Mouse (Mus musculus) MN1 (cell line): ENCODE data around the gene Vdr.

Experiments
- DNase-seq: peaks from one replicate; pipeline ENCODE4 v3.0.0-alpha.2; 2016; ENCODE audit warnings: low spot score

Vdr gene

DNA sequence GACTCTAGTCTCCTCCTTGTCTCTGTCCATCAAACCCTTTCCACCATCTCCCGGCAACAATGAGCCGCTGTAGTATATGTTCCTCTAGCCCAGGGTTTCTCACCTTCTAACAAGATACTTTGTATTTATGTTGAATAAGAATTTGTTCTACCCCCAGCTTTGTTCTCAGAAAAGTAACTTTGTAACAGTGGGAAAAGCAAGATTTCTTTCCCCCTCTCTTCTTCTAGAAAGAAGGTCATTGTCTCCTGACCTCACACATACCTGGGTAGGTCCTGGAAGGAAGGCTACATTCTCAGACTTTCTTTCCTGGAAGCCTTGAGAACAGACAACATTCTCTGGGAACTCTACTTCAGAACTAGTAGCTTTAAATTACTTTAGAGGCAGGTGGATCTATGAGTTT is at the start of gene Vdr:
Vdr (minus strand) TSS at position 101 of the 400 bp plus-strand sequence.
- no peak for DNase-seq

DNA sequence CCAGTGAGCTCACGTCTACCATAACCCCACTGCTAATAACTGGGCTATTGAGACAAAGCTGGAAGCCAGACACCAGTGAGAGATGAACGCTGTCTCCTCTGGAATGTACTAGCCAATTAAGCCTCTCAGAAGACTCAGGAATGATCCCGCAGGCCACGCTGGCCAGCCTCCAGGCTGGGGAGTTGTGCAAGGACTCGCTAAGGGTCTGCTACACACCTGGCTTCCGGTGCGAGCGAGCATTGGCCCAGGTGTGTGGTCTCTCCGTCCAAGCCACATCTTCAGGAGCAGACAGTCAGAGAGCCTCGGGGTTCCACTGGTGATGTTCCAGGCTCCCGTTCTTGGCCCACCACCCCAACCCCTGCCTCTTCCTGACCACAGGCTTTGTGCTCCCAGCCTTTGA is 46.0 kb upstream of the Vdr start:
- no peak for DNase-seq

DNA sequence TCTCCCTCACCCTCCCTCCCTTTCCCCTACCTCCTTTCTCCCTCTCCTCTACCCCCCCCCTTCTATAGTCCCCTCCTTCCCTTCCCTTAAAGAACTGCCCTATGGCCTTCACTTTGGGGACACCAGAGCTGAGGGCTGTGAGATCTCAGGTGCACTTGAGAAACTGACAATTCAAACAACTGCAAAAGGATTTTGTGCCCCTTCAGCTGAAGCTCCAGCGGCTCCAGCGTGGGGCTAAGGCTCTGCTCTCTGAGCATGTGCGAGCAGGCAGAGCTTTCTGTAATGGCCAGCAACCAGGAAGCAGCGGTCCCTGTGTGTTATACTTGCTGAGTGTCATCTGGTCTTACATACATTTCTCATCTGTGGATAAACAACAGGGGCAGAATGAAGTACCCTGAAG is 45.3 kb upstream of the Vdr start:
- no peak for DNase-seq

DNA sequence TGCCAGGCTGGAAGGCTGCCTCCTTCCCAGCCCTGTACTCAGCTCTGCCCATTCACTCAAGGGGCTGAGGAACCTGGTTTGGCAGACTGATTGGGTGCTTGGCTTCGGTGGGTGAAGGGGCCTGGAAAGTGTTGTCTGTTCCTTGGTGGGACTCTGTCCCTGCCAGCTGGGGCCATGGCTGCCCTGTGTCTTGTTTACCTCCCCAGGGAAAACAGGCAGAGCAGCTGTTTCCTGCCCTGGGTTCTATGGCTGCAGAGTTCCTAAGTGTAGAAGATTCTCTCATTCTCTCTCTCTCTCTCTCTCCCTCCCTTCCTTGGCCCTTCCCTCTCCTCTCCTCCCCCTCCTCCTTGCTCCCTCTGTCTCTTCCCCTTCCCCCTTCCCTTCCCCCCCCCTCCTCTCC is 44.9 kb upstream of the Vdr start:
- DNase-seq, result peak; percentile 22

DNA sequence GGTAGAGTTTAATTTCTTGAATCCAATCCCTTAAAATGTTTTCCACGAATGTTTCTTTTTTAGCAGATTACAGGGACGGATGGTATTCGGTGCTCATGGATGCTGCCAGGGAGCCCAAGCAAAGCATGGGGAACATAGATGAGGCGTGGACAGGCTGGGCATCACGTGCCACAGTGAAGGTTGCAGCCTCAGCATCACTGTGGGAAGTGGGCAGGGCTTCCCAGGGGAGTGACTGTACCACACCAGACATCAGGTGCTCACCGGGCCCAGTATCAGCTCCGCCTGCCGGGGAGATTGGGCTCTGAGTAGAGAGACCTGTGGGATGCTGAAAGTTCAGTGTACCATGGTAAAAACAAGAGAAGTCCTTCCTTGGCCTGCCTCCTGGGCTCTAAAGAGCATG is 44.2 kb upstream of the Vdr start:
- DNase-seq, result no peak

DNA sequence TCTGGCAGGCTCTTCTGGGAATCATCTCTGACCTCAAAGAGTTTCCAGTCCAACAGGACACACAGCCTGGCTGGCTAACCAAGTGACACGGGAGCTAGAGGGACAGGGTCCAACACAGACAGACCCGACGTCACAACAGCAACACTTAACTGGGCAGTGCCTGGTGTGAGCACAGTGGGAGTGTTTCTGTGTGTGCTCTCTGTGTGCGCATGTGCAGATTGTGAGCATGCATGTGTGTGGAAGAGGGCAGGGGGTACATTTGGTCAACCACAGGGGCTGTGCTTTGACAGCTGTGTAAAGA is 42.4 kb upstream of the Vdr start:
- peak; percentile 31 for DNase-seq

DNA sequence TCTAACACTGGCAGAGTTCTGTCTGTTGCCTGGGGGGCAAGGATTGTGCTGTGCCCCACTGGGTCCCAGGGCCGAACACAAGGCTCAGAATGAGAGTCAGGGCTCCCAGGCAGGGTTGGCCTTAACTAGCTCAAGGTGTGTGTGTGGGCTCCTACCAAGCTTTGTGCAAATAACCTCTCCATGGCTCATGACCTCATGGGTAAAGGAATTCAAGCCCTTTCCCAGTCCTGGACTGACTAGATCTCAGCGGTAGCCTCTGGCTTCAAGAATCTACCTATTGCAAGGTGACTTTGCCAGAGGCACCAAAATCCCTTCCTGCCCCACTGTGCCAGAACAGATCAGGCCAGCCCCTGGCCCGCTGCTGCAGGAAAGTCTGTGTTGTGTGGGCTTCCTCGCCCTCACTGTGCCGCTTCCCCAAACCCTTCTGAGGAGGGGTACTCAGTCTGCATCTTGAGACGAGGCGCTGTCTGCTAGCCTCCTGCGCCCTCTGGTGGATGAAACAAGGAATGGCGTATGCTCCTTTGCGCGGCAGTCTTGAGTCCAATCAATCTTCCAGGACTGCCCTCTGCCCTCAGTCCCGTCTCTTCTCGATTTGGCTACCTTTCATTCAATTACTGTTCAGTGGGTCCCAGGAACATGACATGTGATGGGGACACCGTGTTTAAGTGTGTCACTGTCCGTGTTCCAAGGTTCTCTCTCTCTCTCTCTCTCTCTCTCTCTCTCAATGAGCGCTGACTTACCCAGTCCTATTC is 41.9 kb upstream of the Vdr start:
- DNase-seq, result peak; percentile 87

DNA sequence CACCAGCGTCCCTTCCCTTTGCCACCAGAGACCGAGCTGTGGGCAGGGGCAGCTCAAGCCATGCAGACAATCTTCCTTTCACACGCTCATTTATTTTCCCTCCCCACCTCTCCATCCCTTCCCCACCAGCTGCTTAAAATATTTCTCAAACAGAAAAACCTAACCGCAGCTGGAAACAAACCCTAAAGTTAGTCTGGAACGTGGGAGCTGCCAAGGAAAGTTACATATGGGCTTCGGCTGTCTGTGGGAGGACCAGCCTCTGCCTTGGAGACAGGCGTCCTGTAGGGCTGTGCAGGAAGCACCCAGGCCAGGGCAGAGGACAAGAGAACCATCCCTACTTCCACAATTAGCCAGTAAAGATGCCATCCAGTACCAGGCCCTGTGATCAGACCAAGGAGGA is 39.8 kb upstream of the Vdr start:
- DNase-seq, result no peak

DNA sequence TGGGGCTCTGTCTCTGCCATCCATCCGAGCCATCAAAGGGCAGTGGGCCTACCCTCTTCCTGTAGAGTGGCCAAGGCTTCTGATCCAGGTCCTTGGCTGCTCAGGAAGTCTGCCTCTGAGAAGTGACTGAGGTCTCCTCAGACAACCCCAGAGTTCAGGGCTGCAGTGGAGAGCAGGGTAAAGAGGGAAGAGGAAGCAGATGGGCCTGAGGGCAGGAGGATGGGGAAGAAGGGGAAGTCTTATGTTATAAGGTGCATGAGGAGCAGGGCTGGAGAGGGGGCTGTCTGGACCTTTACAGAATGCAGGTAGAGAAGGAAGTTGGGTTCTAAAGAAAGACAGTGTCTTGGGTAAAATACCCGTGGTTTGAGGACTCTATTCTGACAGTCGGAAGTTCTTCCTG is 39.3 kb upstream of the Vdr start:
- no peak for DNase-seq

DNA sequence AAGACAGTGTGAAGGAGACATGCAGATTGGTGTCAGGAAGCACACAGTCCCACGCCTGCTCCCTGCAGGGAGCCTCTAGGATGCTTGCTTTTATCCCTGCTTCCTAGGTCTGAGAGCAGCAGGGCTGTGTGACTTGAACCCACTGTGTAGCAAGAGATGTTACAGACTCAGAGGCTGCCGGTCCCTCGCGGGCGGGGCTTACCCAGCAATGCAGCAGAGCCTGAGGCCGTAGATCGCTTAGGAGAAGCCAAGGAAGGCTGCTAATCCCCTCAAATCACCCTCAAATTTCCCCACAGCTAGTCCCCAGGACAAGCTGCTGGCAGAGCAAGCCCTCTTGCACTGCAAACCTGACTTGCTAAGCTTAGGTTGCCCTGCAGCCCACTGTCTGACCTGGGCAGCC is 38.3 kb upstream of the Vdr start:
- no peak for DNase-seq

DNA sequence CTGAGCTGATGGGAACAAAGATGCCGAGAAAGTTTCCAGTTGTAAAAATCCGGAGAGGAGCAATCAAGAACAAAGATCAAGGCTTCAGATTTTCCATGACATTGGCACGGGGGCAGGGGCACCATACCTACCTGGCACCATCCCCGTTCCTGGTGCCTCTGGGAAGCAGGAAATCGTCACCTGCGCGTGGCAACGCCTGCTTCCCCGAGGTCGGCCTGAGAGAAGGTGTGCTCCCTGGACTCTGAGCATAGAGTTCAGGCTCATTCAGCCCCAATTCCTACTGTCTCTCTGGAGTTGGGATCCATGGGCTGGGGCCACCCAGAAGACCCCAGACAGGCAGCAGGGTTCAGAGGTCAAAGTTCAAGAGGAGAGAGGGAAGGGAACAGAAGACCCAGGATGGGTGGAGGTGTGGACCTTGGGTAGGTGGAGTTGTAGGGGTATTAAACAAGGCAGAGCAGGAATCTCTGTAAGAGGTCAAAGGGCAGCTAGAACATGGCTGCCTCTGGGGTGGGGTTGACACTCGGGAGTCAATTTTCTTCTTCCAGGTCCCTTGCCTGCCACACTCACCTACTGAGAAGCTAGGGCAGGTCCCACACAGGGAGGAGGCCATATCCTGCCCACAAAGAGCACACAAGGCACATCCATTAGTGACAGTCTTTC is 35.4 kb upstream of the Vdr start:
- no peak for DNase-seq

DNA sequence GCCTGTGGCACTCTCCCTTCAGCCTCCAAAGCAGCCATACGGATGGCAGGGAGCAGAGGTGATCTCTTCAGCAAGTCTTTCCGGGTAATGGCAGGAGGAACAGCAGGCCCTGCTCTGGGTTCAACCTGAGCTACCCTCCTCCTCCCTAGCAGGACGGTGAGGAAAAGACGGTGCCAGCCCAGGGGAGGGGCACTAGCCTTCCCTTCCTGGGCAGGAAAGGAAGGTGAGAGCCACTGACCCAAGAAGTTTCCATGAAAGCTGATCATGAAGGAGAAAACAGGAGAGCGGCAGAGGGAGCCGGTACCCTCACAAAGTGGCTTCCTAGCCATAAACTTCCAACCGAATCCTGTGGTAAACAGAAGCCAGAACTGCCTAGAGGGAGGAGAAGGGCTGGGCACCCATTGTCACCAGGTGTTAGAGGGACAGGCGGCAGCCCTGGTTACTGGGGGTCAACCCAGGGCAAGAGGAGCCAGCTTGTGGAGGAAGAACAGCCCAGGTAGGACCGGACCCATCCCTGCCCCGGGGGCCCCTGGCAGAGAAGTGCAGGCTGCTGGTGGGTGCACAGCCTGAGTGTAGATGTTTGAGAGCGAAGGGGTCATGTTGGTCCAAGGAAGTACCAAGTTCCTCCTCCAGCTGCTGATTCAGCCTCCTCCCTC is 34.6 kb upstream of the Vdr start:
- no peak for DNase-seq

DNA sequence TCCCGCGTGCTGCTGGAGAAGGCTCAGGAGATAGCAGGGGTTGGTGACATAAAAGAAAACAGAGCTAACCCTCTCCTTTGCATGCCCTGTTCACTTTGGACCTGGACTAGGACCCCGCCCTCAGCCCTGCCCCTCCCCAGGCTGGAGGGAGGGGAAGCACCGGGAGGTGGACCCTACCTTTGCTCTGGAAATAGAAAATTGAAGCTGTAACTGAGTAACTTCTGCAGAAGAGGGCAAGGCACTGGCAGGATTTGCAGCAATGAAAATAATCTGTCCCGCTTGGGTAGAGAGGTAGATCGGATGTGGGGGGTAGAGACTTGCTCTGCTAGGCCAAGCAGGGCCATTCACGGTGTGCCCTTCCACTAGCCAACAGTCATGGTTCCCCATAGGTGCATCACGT is 32.9 kb upstream of the Vdr start:
- DNase-seq, result no peak

DNA sequence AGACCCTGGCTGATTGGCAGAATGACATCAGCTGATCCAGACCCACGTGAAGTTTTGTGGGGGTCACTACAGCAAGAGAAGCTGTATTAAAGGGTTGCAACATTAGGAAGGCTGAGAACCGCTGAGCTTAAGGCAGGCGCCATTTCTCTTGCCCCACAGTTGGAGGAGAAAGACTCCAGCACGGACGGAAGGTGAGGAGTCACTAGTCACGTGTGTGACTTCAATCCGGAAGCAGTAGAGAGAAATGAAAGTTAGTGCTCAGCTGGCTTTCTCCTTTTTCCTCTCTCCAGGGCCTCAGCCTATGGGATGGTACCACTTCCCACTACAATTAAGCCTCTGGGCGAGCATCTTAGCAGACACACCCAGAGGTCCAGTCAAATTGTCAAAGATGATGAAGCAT is 32.1 kb upstream of the Vdr start:
- DNase-seq, result no peak

DNA sequence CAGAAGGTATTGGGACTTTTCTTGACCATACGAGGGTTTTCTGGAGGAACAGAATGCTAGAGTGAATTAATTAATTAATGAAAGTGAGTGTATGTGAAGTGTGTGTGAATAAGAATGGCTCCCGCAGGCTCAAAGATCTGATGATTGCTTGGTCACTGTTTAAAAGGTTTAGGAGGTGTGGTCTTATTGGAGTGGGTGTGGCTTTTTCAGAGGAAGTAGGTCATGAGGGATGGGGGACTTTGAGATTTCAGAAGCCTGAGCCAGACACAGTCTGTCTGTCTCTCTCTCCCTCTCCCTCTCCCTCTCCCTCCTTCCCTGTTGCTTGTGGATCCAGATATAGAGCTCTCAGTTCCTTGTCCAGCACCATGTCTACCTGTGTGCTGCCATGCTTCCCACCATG is 30.9 kb upstream of the Vdr start:
- no peak for DNase-seq

DNA sequence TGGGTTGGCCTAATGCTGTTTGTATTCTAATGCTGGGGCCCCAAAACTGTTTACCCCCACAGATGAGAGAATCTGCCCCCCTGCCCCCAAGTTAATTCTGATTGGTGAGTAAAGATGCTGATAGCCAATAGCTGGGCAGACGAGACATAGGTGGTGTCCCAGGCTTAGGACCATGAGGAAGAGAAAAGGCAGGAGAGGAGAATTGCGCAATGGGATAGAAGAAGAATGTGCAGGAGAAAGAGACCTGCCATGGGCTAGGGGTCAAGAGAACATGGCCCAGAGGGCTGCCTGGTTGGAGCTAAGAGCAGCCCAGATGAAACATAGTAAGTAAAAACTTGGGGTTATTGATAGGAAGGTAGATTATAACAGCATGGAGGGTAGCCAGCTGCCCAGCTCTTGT is 29.7 kb upstream of the Vdr start:
- no peak for DNase-seq

DNA sequence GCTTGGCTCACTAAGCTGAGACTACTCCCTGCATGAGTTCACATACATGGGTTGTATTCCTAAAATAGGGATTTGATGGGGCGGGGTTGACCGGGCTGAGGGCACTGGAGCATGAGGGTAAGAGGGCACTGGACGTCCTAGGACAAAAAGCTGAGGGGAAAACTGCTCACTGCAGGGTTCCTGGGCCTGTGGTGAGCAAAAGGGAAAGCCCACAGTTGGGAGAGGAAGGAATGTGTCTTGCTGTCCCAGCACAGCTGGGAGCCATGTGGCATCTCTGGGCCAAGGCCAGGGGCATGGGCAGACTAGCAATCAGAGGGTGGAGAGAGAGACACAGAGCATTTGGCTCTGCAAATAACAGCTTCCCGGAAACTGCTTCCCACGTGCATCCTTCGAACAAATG is 28.1 kb upstream of the Vdr start:
- DNase-seq, result peak; percentile 59

DNA sequence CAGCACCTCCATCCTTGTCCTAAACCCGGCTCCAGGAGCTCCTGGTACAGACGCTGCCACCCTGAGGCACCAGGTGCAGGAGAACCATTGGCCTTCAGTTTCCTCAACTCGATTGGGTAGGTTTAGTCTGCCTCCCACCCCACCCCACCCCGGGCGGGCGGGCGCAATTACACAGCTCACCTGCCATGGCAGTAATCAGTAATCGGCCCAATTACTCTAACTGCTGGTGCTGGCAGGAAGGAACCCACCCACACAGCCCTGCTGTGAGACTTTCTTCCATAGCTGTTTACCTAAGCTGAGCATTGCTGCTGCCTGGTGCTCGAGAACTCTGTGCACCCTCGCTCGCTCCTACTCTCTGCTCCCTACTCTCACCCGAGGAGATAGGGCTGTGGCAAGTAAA is 22.0 kb upstream of the Vdr start:
- DNase-seq, result no peak

DNA sequence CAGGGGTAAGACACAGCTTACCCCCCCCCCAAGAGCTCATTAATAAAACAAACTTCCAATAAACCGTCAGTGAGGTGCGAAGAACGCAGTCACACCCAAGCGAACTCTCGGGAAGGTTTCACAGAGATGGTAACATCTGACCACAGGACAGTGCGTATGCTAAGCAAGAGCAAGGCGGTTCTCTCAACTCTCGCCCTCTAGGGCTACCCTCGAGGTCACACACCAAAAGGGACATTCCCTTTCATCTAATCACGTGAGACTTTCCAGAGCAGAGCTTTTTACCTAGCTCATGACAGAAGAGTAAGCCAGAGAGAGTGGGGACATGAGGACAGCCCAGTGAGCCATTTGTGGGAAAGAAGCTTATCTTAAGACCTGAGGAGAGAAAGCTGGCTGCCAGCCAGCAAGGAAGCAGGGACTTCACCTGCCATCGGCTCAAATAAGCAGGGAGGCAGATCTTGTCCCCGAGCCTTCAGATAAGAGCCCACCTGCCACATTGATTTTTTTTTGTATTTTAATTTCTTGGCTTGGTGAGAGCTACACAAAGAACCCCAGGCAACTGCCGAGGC is 18.9 kb upstream of the Vdr start:
- DNase-seq, result no peak

DNA sequence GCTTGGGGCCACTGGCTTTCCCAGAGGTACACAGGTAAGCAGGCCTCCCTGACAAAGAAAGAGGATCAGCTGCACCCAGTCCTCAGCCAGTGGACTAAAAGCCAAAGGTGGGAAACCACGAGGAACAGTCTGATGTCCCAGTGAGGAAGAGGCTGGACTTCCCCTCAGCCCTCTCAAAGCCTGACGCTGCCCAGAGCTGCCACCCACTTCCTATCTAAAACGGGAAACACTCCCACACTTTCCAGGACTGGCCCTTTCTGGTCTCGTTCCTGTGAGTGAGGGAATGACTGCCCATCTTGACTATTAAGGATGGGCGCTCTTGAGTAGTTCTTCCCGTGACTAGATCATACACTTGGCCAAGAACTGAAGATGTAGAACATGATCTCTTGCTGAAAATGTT is 17.4 kb upstream of the Vdr start:
- no peak for DNase-seq

DNA sequence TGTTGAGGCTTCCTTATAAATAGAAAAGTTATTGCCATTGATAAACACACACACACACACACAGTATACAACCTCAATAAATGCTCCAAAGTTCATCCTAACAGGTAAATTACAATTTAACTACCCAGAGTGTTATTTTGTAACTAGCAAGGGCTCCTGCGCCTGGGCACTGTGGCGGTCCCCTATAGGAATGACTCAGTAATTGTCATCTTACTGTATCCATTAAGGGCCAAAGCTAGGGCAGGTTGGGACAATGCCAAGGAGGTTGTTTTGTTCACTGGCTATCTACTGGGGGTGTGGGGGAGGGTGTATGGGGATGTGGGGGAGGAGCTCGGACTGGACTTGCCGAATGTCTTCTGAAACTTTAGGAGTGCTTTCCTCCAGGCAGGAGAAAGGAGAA is 16.6 kb upstream of the Vdr start:
- DNase-seq, result peak; percentile 36

DNA sequence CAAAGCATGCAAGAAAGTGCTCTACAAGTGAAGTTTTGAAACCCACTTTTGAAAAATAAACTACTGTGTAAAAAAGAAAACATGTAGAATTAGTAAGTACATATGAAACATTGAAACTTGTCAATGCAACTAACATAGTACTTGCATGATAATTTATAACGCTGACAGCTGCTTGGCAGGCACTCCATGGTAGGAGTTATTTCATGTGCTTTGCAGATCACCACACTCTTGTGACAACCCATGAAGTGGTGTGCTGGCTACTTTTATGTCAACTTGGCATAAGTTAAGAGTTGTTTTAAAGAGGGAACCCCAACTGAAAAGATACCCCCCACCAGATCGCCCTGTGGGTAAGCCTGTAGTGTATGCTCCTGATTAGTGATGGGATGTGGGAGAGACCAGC is 12.0 kb upstream of the Vdr start:
- DNase-seq, result no peak

DNA sequence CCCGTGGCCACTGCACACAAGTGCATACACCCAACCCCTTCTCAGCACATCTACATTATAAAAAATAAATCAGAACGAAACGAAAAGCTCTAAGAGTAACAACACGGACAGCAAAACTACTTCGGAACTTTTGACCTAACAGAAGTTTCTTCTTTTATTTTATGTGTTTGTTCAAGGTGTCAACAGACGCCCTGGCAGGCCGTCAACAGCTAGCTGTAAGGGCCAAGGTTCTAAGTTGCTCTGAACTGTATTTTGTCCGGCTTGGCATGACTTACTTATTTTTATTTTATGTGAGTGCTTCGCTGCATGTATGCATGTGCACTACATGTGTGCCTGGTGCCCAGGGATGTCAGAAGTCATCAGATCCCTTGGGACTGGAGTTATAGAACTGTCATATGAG is 11.4 kb upstream of the Vdr start:
- no peak for DNase-seq

DNA sequence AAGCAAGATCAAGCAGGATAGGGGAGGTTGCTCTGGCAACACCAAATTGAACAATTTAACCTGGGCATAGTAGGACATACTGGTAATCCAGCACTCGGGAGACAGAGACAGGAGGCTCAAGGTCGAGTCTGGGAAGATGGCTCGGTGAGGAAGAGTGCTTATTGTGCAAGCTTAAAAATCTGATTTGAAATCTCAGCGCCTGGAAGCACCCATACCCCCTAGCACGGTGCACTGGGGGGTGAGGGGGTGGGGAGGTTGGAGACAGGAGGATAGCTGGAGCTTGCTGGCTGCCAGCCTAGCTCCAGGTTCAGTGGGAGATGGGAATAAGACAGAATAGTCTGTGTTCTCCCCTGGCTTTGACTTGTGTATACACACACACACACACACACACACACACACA is 9.9 kb upstream of the Vdr start:
- no peak for DNase-seq
